Mouse (Mus musculus) heart, embryonic 13.5 days (tissue): ENCODE measurements around the gene Cbr2. TPM values are rescaled to one million over a fixed set of nuclear protein-coding genes. Genes with fewer than 3 reads are reported as not detected.

Source experiments
- ATAC-seq: fragments of 200-750 bp; cut with Nextera tagmentation; 2 replicates; pipeline ENCODE4 v1.8.0; 2017; ENCODE audit warnings: moderate TSS enrichment; ENCODE audit not compliant: insufficient number of reproducible peaks, low FRiP score, low TSS enrichment; ENCODE audit errors: extremely low read depth
- H3K27ac ChIP-seq: fragments of 300-500 bp; sonication (generic); replicated peaks from 2 replicates; pipeline ENCODE4 v1.5.1; 2015; ENCODE audit warnings: moderate library complexity, mild to moderate bottlenecking, inconsistent platforms
- H3K27me3 ChIP-seq: fragments of 300-500 bp; sonication (generic); replicated peaks from 2 replicates; pipeline ENCODE4 v1.6.1; 2015; ENCODE audit warnings: mild to moderate bottlenecking, inconsistent platforms
- H3K36me3 ChIP-seq: fragments of 300-500 bp; sonication (generic); 2 replicates; pipeline ENCODE4 v1.6.1; 2015; ENCODE audit warnings: mild to moderate bottlenecking, inconsistent platforms
- H3K4me1 ChIP-seq: fragments of 300-500 bp; sonication (generic); 2 replicates; pipeline ENCODE4 v1.6.1; 2015; ENCODE audit warnings: inconsistent platforms
- H3K4me2 ChIP-seq: fragments of 300-500 bp; sonication (generic); 2 replicates; pipeline ENCODE4 v1.6.1; 2015; ENCODE audit warnings: inconsistent platforms, mild to moderate bottlenecking, moderate library complexity
- H3K4me3 ChIP-seq: fragments of 300-500 bp; sonication (generic); 2 replicates; pipeline ENCODE4 v1.5.1; 2015; ENCODE audit warnings: moderate library complexity, mild to moderate bottlenecking, inconsistent platforms
- H3K9ac ChIP-seq: fragments of 300-500 bp; sonication (generic); 2 replicates; pipeline ENCODE4 v1.6.1; 2015; ENCODE audit warnings: inconsistent platforms, mild to moderate bottlenecking, moderate library complexity
- H3K9me3 ChIP-seq: fragments of 300-500 bp; sonication (generic); 2 replicates; pipeline ENCODE4 v1.6.1; 2016; ENCODE audit warnings: inconsistent platforms
- WGBS: fragments of 180-500 bp; shearing (Covaris S2); methylation state at CpG from one replicate; pipeline ENCODE4 v1.1.7; 2015; ENCODE audit warnings: mixed read lengths; 5-methylcytosine and 5-hydroxymethylcytosine counted together
- polyA plus RNA-seq: library from polyadenylated mRNA; unstranded; fragments of >200 nt; fragmentation: Nextera tagmentation; extraction: Ambion mirVana; gene quantifications from 2 replicates; pipeline ENCODE4 v1.2.1, GENCODE M21; 2015

Gene Cbr2
- polyA plus RNA-seq, 1 experiment from 2014 or later = 3.8 TPM

GRCm38 (mm10) chr11:120709551-120709950, 22.4 kb downstream of the Cbr2 start:
- no peak overlapping the region for H3K4me2 ChIP-seq
- H3K9me3 ChIP-seq = no peaks in the 10 kb centered on the region
- no peak overlapping the region for H3K27ac ChIP-seq
- 83% methylated on average over 2 of the region's 2 CpGs for WGBS
- H3K4me1 ChIP-seq = peaks cover 48% of the 10 kb centered on the region
- H3K27me3 ChIP-seq = no peaks in the 10 kb centered on the region
- H3K36me3 ChIP-seq = peaks cover 32% of the 10 kb centered on the region
- no peak overlapping the region for H3K9ac ChIP-seq
- no peak overlapping the region for H3K4me3 ChIP-seq
- no peak for ATAC-seq

DNA sequence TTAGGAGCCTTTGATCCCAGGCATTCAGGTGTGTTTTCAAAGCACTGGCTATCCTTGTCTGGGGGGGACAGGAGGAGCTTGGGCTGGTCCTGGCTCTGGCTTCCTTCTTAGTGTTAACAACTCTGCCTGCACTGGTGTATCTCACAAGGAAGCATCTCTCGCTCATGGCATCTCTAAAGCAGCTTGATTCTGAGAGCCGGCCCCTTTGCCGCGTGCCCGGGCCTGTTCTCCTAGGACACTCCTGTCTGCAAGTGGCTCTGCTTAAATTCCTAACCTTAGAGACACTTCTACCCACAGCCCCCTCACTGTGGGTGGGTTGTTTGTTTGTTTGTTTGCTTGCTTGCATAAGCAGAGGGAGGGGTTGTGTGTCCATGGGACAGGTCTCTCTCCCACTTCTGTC, 23.9 kb downstream of the Cbr2 start:
- no peaks in the 10 kb centered on the region for H3K9me3 ChIP-seq
- no peak overlapping the region for H3K4me2 ChIP-seq
- H3K4me1 ChIP-seq = peaks cover 58% of the 10 kb centered on the region
- peaks cover 32% of the 10 kb centered on the region for H3K36me3 ChIP-seq
- H3K27me3 ChIP-seq = no peaks in the 10 kb centered on the region
- H3K27ac ChIP-seq = peak overlapping the region; percentile 89
- H3K4me3 ChIP-seq = no peak overlapping the region
- H3K9ac ChIP-seq = peak overlapping the region; percentile 62
- no peak for ATAC-seq
- 42% methylated on average over 5 of the region's 5 CpGs for WGBS

- peak overlapping the region; percentile 62 for H3K9ac ChIP-seq
- peaks cover 36% of the 10 kb centered on the region for H3K36me3 ChIP-seq
- H3K4me2 ChIP-seq = peak overlapping the region; percentile 34
- 14% methylated on average over 12 of the region's 12 CpGs for WGBS
- H3K4me1 ChIP-seq = peaks cover 51% of the 10 kb centered on the region
- no peak for ATAC-seq
- no peaks in the 10 kb centered on the region for H3K27me3 ChIP-seq
- H3K4me3 ChIP-seq = no peak overlapping the region
- H3K27ac ChIP-seq = peak overlapping the region; percentile 89
- no peaks in the 10 kb centered on the region for H3K9me3 ChIP-seq
These were observed 24.7 kb downstream of the Cbr2 start for GRCm38 (mm10) chr11:120707225-120707624.

DNA sequence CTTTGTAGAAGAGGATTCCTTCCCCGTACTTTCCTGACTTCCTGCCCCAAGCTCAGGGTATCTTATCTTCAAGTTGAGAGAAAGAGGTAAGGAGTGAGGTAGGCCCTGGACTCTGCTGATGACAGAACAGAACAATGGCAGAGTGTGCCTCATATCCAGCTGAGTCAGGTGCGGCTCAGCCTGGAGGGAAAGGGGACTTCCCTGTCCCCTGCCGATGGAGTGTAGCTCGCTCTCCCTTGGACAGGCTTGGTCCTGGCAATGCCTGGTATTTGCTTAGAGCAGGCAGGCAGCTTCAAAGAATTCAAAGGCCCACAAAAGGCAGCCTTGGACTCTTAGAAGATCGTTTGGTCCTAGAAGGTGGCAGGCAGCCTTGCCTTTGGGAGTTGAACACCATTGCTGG, 25.8 kb downstream of the Cbr2 start:
- ATAC-seq = no peak
- no peaks in the 10 kb centered on the region for H3K27me3 ChIP-seq
- H3K9ac ChIP-seq = peak overlapping the region; percentile 71
- H3K9me3 ChIP-seq = no peaks in the 10 kb centered on the region
- H3K27ac ChIP-seq = peak overlapping the region; percentile 89
- peaks cover 42% of the 10 kb centered on the region for H3K36me3 ChIP-seq
- WGBS = 55% methylated on average over 5 of the region's 5 CpGs
- peaks cover 51% of the 10 kb centered on the region for H3K4me1 ChIP-seq
- H3K4me2 ChIP-seq = 0 out of 2 replicates have a peak overlapping the region, but pooled peaks have one; percentile 48
- H3K4me3 ChIP-seq = no peak overlapping the region

GRCm38 (mm10) chr11:120704486-120705325, 27.2 kb downstream of the Cbr2 start:
- Histone ChIP-seq H3K4me3 (0 out of 2 replicates have a peak overlapping the region, but pooled peaks have one; percentile 3), H3K9me3 (no peaks in the 10 kb centered on the region), H3K36me3 (peaks cover 42% of the 10 kb centered on the region), H3K27me3 (no peaks in the 10 kb centered on the region), H3K9ac (peak overlapping the region; percentile 71), H3K27ac (peak overlapping the region; percentile 89), H3K4me1 (peaks cover 51% of the 10 kb centered on the region), H3K4me2 (peak overlapping the region; percentile 48)
- peak; percentile 51; the same call in 1 of the 2 replicates for ATAC-seq
- 23% methylated on average over 8 of the region's 8 CpGs for WGBS

- H3K4me3 ChIP-seq = 0 out of 2 replicates have a peak overlapping the region, but pooled peaks have one; percentile 3
- peaks cover 55% of the 10 kb centered on the region for H3K4me1 ChIP-seq
- H3K27ac ChIP-seq = peak overlapping the region; percentile 89
- H3K9me3 ChIP-seq = no peaks in the 10 kb centered on the region
- 46% methylated on average over 15 of the region's 15 CpGs for WGBS
- no peaks in the 10 kb centered on the region for H3K27me3 ChIP-seq
- no peak for ATAC-seq
- H3K4me2 ChIP-seq = peak overlapping the region; percentile 48
- peak overlapping the region; percentile 71 for H3K9ac ChIP-seq
- peaks cover 38% of the 10 kb centered on the region for H3K36me3 ChIP-seq
These were observed 28.0 kb downstream of the Cbr2 start for GRCm38 (mm10) chr11:120703696-120704454.

DNA sequence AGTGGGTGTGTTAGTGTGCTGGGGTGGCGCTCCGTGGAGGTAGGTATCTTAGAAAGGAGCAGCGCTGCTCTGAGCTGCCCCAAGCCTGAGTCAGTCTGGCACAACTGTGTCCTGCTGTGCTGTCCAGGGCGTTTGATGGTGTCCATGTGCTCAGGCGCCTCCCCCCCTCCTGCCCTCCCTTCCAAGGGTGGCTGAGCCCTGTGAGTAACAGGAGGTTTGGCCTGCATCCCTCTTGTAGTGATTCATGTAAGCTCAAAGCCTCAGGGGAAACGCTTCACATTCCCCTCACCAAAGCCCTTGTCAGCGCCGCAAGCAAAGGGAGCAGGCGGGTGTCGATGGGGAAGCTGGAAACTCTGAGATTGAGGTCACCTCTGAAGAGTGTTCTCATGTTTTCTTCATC, 34.2 kb downstream of the Cbr2 start:
- peaks cover 64% of the 10 kb centered on the region for H3K36me3 ChIP-seq
- 29% methylated on average over 10 of the region's 10 CpGs for WGBS
- H3K4me2 ChIP-seq = no peak overlapping the region
- ATAC-seq = no peak; the same call in 1 of the 2 replicates
- peak overlapping the region; percentile 84 for H3K27ac ChIP-seq
- H3K4me1 ChIP-seq = peaks cover 48% of the 10 kb centered on the region
- H3K9me3 ChIP-seq = no peaks in the 10 kb centered on the region
- no peak overlapping the region for H3K4me3 ChIP-seq
- H3K9ac ChIP-seq = peak overlapping the region; percentile 68
- H3K27me3 ChIP-seq = no peaks in the 10 kb centered on the region

DNA sequence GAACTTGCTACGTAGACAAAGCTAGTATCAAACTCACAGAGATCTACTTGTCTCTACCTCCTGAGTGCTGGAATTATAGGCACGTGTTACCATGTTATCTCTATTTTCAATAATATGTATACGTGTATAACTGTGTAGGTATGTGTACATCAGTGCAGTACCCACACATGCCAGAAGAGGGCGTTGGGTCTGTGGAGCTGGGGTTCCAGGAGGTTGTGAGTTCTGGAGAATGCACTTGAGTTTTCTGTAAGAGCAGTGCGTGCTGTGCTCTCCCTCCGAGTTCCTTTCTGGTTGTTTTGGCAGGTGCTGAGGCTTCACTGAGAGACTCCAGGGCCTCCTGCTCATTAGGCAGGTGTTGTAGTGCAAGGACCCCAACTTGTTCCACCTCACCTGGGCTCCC, 35.3 kb downstream of the Cbr2 start:
- 83% methylated on average over 6 of the region's 6 CpGs for WGBS
- 0 out of 2 replicates have a peak overlapping the region, but pooled peaks have one; percentile 84 for H3K27ac ChIP-seq
- no peaks in the 10 kb centered on the region for H3K27me3 ChIP-seq
- H3K4me3 ChIP-seq = no peak overlapping the region
- no peak for ATAC-seq
- no peaks in the 10 kb centered on the region for H3K9me3 ChIP-seq
- H3K4me1 ChIP-seq = peaks cover 58% of the 10 kb centered on the region
- peaks cover 59% of the 10 kb centered on the region for H3K36me3 ChIP-seq
- H3K9ac ChIP-seq = no peak overlapping the region
- H3K4me2 ChIP-seq = no peak overlapping the region

GRCm38 (mm10) chr11:120695641-120696040, 36.3 kb downstream of the Cbr2 start:
- peaks cover 56% of the 10 kb centered on the region for H3K36me3 ChIP-seq
- WGBS = 57% methylated on average over 12 of the region's 12 CpGs
- H3K4me1 ChIP-seq = peaks cover 58% of the 10 kb centered on the region
- no peaks in the 10 kb centered on the region for H3K9me3 ChIP-seq
- peak overlapping the region; percentile 76 for H3K27ac ChIP-seq
- no peak overlapping the region for H3K4me3 ChIP-seq
- peak overlapping the region; percentile 61 for H3K9ac ChIP-seq
- no peak for ATAC-seq
- 0 out of 2 replicates have a peak overlapping the region, but pooled peaks have one; percentile 18 for H3K4me2 ChIP-seq
- no peaks in the 10 kb centered on the region for H3K27me3 ChIP-seq

GRCm38 (mm10) chr11:120695184-120695583, 36.7 kb downstream of the Cbr2 start:
- Histone ChIP-seq H3K4me3 (no peak overlapping the region), H3K4me2 (peak overlapping the region; percentile 18; the same call in 1 of the 2 replicates), H3K9ac (peak overlapping the region; percentile 61), H3K9me3 (no peaks in the 10 kb centered on the region), H3K36me3 (peaks cover 57% of the 10 kb centered on the region), H3K27ac (peak overlapping the region; percentile 76), H3K27me3 (no peaks in the 10 kb centered on the region), H3K4me1 (peaks cover 58% of the 10 kb centered on the region)
- WGBS = 19% methylated on average over 4 of the region's 4 CpGs
- ATAC-seq = peak; percentile 37; the same call in 1 of the 2 replicates

- Histone ChIP-seq H3K27me3 (no peaks in the 10 kb centered on the region), H3K9me3 (no peaks in the 10 kb centered on the region), H3K4me1 (peaks cover 50% of the 10 kb centered on the region), H3K27ac (no peak overlapping the region), H3K4me2 (no peak overlapping the region), H3K9ac (no peak overlapping the region), H3K4me3 (no peak overlapping the region), H3K36me3 (peaks cover 64% of the 10 kb centered on the region)
- no peak for ATAC-seq
- 75% methylated on average over 3 of the region's 3 CpGs for WGBS
These were observed 38.5 kb downstream of the Cbr2 start for GRCm38 (mm10) chr11:120693461-120693860.
